Mouse (Mus musculus) monocyte, adult 59 days (primary cell): ENCODE data around the gene Siah3. TPM values are rescaled to one million over a fixed set of nuclear protein-coding genes. Genes with fewer than 3 reads are reported as not detected.

Experiments used
- total RNA-seq, 2 experiments: library from RNA; stranded (reverse); gene quantifications; one replicate each; pipeline ENCODE4 v1.2.4; 2023

Gene Siah3
- total RNA-seq: not detected

DNA sequence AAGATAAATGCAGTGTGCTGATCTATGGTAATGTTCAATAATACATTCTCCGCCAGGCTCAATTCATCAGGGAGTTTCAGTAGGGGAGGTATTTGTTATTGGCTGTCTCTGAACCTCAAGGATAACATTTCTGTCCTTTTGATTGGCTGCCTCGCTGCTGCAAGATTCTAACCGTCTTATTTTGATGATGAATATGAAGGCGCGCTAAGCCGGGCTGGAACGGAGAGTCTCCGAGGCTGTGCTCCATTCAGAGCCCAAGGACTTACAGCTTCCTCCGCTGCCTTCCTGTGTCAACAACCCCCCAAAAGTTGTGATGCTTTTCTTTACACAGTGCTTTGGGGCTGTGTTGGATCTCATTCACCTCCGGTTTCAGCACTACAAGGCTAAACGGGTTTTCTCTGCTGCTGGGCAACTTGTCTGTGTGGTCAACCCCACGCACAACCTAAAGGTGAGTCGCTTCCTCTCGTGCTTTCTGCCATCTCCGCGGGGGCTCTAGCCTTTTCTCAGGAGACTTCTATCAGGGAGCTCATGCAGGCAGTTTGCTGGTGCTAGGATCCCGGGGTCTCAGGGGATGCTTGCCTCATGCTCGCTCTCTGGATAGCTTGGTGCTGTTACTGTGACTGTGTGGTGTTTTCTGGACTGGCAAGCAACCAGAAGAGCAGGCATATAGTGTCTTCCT is at the start of gene Siah3:
TSS of gene Siah3 (plus strand) at position 240 of the 679 bp plus-strand sequence.

Other genes with a start within 250 kb of the Siah3 start
- not detected for gene Cpb2, start 213.7 kb upstream of the Siah3 start, total RNA-seq
- gene Zc3h13, start 171.6 kb upstream of the Siah3 start, total RNA-seq: 10 to 100 TPM; 35.0 to 39.7 TPM
- gene Spert, start 137.1 kb downstream of the Siah3 start, total RNA-seq: not detected
- gene Erich6b, start 186.3 kb downstream of the Siah3 start, total RNA-seq: not detected